Mouse (Mus musculus) brown adipose tissue, adult 24 weeks (tissue): Measurements from ENCODE around the gene Dcun1d4. TPM values are rescaled to one million over a fixed set of nuclear protein-coding genes. Genes with fewer than 3 reads are reported as not detected.
"Not testable (repeated sequence)": the region's sequence is repeated elsewhere in the genome, so short reads cannot be mapped to it uniquely, and the experiment has no call there.

Source experiments
- H3K27ac ChIP-seq: fragments of 200-500 bp; replicated peaks from 2 replicates; pipeline ENCODE4 v1.5.1; 2012; ENCODE audit warnings: low read depth, mild to moderate bottlenecking, low read length
- H3K4me1 ChIP-seq: fragments of 200-500 bp; 2 replicates; pipeline ENCODE4 v1.6.1; 2012; ENCODE audit warnings: low read length, mixed read lengths; ENCODE audit not compliant: control insufficient read depth, insufficient read depth, insufficient read length
- H3K4me3 ChIP-seq: fragments of 200-500 bp; 2 replicates; pipeline ENCODE4 v1.5.1; 2012; ENCODE audit warnings: low read depth, mild to moderate bottlenecking, low read length, moderate library complexity; ENCODE audit not compliant: insufficient read depth
- polyA plus RNA-seq: library from polyadenylated mRNA; stranded (reverse); fragments of >200 nt; gene quantifications from 2 replicates; pipeline ENCODE4 v1.2.4, GENCODE M21; 2012; ENCODE audit not compliant: missing spikeins, insufficient read depth, insufficient read length

Dcun1d4 gene
- polyA plus RNA-seq, 1 experiment = 14.7 TPM

DNA sequence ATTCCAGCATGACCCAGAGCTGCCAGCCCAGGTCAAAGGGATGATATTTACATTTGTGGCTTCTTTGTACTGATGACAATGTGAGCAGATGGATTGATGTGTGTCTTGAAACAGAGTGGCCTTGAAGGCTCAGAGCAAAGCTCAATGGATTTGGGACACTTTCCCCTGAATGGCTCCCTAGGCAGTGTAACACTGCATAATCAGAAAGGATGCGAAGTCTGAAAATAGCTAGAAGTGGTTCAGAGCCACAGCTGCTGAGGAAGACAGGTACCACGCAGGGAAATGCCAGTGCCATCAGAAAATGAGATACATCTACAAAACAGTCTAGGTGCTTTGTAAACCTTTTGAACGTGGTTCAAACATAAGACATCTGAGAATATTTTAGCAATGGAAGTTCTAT lies 97.3 kb downstream of the Dcun1d4 start:
- Histone ChIP-seq H3K27ac (no peak overlapping the region), H3K4me3 (no peak overlapping the region), H3K4me1 (peaks cover 7% of the 10 kb centered on the region)

DNA sequence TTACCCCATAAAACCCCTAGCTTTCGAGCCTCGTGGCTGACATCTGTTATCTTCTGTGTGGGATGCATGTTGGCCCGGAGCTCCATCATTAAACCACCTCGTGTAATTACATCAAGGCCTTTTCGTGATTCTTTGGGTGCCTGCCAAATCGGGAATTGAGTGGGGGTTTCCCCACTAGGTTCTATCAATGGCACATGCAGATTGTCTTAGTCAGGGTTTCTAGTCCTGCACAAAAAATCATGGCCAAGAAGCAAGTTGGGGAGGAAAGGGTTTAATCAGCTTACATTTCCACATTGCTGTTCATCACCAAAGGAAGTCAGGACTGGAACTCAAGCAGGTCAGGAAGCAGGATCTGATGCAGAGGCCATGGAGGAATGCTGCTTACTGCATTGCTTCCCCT lies 103.2 kb downstream of the Dcun1d4 start:
- not testable (repeated sequence) for H3K27ac ChIP-seq, H3K4me1 ChIP-seq, H3K4me3 ChIP-seq

DNA sequence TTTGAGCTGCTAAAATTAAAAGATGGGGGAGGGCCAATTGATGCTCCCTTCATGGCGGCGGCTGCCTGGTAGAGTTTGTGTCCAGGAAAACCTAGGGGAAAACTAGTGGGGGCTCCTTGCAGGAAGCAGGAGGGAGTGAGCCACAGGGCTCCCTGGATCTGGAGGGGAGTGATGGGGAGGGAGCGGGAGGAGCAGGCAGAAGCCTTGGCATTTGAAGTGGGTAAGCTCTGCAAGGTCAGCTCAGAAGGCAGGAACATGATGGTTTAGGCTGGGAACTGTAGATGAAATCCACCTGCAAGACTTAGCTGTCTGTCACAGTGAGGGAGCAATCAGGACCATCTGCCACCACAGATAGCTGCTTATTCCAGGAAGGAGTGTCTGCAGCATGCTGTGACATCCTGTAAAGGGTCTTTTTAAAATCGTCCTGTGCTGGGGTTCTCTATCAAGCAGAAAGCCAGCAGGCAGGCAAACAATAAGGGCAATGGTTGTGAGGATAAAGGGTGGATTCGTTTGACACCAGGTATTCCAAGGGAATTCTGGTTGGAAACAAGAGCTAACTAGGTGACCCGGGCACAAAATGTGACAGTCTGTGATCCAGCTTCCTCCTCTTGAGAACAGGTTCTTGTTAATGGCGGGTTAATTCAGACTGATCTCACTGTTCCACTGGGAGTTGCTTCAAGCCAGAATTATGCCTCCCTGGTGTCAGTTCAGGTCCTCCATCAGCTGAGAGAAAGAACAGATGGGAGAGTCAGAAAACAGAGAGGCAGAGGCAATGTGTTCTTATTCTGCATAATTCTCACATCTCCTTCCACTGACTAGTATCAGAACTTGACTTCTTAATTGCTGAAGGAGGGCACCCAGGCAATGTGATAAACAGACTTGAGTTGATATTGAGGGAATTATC lies 104.7 kb downstream of the Dcun1d4 start:
- H3K27ac ChIP-seq = no peak overlapping the region
- H3K4me3 ChIP-seq = no peak overlapping the region
- no peaks in the 10 kb centered on the region for H3K4me1 ChIP-seq

DNA sequence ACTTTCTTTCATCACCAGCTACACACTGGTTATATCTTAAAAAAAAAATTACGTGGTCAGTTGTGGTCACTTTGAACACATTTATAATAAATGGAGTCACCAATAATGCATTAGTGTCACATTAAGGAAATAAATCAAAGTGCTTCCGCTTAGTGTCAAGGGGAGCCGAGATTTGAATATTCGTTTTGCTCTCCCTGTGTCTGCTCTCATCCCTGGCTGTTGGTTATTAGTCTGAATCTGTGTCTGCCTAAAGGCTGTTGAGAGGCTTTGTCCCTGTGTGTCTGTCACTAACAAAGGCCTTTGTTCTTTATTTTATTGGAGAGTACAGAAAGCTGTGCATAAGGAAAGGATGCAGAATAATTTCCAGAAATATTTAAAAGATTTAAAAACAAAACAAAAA lies 105.8 kb downstream of the Dcun1d4 start:
- no peak overlapping the region for H3K27ac ChIP-seq

DNA sequence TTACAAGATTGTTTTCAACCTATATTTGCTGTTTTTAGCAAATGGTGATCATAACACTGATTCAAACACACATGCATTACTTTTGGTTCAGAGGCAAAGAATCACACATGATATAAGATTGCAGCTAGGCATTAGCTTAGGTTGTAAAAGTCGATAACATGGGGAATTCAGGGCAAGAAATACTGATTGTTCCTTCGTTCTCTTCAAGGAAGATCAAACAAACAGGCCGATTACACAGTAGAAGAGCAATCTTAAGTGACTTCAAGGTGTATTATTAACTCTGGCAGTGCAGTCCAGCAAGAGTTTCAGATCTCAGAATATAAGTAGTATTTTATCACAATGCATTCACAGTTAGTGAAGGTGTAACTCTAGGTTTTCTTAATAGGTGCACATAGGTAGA lies 106.3 kb downstream of the Dcun1d4 start:
- no peak overlapping the region for H3K4me3 ChIP-seq
- no peak overlapping the region for H3K27ac ChIP-seq
- H3K4me1 ChIP-seq = no peaks in the 10 kb centered on the region

More for the DNA sequence above, 105.8 kb downstream of the Dcun1d4 start:
- Histone ChIP-seq H3K4me3 (no peak overlapping the region), H3K4me1 (no peaks in the 10 kb centered on the region)

DNA sequence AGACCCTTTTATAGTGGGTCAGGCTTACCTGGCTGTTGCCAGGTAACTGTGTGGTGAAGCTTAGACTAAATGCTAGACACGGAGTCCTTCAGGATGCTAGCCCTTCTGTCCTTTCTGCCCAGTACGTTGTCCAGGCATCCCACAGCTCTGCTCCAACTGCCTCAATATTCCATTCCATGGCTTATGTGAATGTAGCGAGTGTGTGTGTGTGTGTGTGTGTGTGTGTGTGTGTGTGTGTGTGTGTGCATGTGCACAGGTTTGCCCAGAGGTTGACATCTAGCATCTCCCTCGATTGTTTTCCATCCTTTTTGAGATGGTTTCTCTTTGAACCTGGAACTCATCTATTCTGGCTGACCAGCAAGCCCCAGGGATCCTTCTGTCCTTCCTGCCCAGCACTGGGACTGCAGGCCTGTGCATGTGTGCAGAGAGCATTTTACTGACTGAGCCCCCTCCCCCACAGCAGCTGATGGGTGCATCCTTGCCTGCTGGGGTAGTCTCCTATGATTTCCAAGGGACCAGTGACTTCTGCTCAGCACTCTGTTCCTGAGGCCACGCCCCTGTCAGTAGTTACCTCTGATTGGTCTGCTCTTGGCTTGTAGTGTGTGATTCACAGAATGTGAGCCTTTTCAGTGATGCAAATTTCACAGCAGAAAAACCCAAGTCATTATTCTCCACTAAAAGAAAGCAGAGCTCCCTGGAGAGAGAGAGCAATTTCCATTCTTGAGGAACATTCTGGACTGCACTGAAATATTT lies 118.3 kb downstream of the Dcun1d4 start:
- Histone ChIP-seq H3K4me1 (no peaks in the 10 kb centered on the region), H3K27ac (no peak overlapping the region), H3K4me3 (no peak overlapping the region)

DNA sequence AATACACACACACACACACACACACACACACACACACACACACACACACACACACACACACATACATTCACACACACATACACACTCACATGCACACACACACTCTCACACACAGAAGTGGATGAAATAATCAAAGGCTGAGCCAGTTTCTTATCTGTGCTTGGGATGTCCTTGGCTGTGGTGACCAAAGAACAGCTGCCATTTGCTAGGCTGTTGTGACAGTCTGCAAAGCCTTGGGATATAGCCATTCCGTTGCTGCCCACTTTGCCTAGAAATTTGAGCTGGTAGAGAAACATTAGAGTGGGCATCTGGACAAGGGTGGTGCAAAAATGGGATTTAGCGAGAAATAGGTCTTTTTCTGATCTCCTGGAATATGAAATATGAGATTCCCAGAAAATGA lies 119.2 kb downstream of the Dcun1d4 start:
- H3K27ac ChIP-seq = no peak overlapping the region
- H3K4me1 ChIP-seq = no peaks in the 10 kb centered on the region
- no peak overlapping the region for H3K4me3 ChIP-seq

DNA sequence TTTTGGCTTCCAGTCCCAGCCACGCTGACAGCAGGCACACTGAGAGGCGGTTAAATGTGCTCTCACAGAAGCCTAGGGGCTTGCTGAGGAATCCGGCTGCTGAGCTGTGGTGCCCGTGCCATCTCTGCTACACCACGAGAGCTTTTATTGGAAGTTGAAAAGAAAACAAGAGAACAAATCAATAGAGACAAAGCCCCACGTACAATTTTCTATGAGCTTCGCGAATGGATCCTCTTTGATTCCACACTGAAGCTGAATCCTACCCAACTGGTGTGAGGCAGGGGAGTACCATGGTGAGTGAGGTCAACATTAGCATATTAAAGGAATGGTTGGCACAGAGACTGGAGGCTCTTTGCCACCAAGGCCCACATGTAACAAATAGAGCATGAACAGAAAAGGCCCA lies 120.6 kb downstream of the Dcun1d4 start:
- Histone ChIP-seq H3K4me1 (no peaks in the 10 kb centered on the region), H3K27ac (no peak overlapping the region), H3K4me3 (no peak overlapping the region)

DNA sequence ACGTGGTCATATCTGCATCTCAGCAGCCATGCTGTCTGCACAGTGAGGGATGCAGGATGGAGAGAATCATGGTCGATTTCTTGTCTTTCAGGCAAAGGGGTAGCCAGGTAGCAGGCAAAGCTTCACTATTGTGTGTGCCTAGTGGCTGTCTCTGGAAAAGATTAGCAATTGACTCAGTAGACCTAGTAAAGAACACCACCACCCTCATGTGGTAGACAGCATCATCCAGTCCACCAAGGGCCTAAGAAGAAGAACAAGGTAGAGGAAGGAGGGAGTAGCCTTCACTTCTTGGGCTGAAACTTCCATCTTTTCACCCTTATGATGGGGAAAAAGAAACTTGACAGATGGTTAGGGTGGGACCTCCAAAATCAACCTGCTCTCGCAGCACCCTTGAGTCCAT lies 122.1 kb downstream of the Dcun1d4 start:
- Histone ChIP-seq H3K4me3 (no peak overlapping the region), H3K4me1 (no peaks in the 10 kb centered on the region), H3K27ac (no peak overlapping the region)

DNA sequence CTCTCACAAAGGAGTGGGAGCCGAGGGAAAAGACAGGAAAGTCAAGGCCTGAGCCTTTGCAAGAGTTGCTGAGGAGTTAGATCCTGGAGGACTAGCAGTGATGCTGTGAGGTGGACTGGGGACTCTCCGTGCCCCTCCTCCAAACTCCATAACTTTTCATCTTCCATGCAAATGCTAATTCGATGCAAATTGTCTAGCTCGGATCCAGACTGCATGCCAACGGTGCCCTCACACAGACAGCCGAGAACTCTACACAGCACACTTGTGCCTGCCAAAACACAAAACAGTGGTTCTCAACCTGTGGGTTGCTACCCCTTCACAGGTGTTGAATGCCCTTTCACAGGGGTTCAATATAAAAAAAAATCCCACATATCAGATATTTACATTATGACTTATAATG lies 123.7 kb downstream of the Dcun1d4 start:
- H3K4me1 ChIP-seq = no peaks in the 10 kb centered on the region
- H3K4me3 ChIP-seq = no peak overlapping the region
- H3K27ac ChIP-seq = no peak overlapping the region

DNA sequence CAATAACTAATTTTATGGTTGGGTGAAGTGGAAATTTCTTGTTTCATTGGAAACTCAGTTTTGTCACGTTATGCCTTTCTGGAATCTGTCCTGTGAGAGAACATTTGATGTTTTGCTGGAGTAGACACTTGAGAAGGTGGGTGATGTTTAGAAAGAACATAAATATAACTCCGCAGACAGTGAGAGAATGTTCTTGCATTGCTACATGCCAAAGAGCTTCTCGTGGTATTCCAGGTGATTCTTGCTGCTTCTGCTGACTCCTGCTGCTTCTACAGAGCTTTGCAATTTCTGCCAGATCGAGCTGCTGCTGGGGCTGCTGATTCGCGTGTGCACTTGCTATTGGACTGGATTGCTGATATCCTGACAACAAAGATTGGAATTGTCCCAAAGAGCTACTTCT lies 124.2 kb downstream of the Dcun1d4 start:
- Histone ChIP-seq H3K4me3 (no peak overlapping the region), H3K27ac (no peak overlapping the region), H3K4me1 (no peaks in the 10 kb centered on the region)

Other genes starting within 250 kb of the Dcun1d4 start
- gene Fryl, start 224.4 kb upstream of the Dcun1d4 start, polyA plus RNA-seq = 9.4 and 25.3 TPM in 2 replicates
- 384 and 403 TPM in 2 replicates for gene Ociad1, start 188.2 kb upstream of the Dcun1d4 start, polyA plus RNA-seq
- gene Ociad2, start 140.0 kb upstream of the Dcun1d4 start, polyA plus RNA-seq = 11.5 and 14.2 TPM in 2 replicates
- gene Cwh43, start 74.9 kb upstream of the Dcun1d4 start, polyA plus RNA-seq = not detected in 2 replicates
- not detected in 2 replicates for gene Lrrc66, start 151.5 kb downstream of the Dcun1d4 start, polyA plus RNA-seq
- 25.7 and 26.2 TPM in 2 replicates for gene Sgcb, start 166.8 kb downstream of the Dcun1d4 start, polyA plus RNA-seq
- not detected in 2 replicates for gene Spata18, start 170.4 kb downstream of the Dcun1d4 start, polyA plus RNA-seq